Mouse (Mus musculus) right cerebral cortex, postnatal 36 days (tissue): ENCODE measurements around the gene Znrf4.
A peak's percentile ranks its signal among the peaks of the same experiment; 100 is the strongest.

Experiments
- DNase-seq, 2 experiments: peaks; one replicate each; pipeline ENCODE4 v3.0.0; 2022; ENCODE audit warnings: low spot score in 2 of 2, mixed read lengths in 1 of 2

The Znrf4 gene

GRCm38 (mm10) chr17:56467456-56467884 lies 44.8 kb downstream of the Znrf4 start:
- no peak for DNase-seq

DNA sequence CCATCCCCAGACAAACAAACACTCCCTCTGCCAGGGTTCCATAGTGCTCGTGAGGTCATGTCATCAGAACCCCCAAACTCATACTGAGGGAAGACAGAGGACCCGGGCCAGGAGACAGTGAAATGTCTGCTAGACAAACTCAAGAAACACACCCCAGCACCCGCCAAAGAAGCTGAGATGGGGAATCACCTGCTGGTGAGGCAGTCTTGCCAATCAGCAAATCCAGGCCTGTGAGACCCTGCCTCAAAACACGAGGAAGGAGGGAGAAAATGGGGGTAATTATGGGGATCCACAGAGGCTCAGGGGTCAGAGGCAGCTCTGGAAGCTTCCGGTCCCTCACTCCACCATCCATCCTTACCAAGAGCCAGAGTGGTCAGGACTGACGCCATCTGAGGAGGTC lies 45.5 kb downstream of the Znrf4 start:
- DNase-seq, result no peak

DNA sequence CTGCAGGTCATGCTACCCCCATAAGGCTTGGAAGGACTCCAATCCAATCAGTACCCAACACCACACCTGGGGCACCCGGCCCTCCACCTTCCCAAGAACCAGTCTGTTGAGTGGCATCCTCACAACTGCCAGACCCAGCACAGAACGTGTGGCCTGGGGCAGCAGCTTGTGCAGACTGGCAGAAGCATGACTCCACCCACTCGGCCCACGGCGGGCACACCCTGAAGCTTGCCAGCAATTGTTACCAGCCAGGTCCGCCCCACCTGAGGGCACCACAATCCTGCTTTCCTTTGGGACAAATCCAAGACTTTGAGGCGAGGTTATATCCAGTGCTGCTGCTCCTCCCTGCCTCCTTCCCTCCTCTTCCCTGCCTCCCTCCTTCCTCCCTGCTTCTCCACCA lies 47.4 kb downstream of the Znrf4 start:
- DNase-seq, result no peak

DNA sequence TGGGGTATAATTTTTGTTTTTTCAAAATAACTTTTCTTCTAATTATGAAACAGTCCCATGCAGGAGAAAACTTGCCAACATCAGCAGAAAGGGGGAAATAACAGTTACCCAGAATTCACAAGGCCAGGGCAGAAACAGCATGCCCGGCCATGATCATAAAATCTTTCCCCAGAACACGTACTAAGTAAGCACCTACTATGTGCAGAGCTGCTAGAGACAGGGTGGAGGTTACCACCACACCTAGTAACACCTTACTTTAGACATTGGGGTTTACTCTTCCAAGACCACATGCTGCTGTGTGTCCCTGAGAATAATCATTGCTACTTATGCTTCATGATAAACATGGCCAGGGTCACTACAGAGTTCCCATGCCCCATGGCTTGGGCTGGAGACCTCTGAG lies 47.9 kb downstream of the Znrf4 start:
- no peak for DNase-seq

DNA sequence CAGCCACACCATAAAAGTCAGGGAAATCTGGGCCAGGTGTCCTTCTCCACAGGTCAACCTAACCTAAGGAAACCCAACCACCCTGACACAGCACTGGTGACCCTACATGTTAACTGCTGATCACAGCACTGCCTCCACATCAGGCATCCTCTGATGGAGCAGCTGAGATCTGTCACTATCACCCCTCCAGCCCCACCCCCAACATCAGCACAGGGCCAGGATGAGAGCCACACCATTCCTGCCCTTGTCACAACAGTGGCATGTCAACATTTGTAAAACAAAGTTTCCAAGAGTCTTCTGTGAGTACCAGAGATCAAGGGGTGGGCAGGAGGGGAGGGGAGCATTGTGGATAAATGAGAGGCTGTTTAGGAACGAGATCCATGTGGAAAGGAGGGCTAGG lies 48.7 kb downstream of the Znrf4 start:
- no peak for DNase-seq

GRCm38 (mm10) chr17:56462835-56463455 lies 49.3 kb downstream of the Znrf4 start:
- DNase-seq, result no peak

- DNase-seq, result peak; percentile 95
Measured at GRCm38 (mm10) chr17:56461771-56462743, 50.2 kb downstream of the Znrf4 start.
